In the genomic region with DNA sequence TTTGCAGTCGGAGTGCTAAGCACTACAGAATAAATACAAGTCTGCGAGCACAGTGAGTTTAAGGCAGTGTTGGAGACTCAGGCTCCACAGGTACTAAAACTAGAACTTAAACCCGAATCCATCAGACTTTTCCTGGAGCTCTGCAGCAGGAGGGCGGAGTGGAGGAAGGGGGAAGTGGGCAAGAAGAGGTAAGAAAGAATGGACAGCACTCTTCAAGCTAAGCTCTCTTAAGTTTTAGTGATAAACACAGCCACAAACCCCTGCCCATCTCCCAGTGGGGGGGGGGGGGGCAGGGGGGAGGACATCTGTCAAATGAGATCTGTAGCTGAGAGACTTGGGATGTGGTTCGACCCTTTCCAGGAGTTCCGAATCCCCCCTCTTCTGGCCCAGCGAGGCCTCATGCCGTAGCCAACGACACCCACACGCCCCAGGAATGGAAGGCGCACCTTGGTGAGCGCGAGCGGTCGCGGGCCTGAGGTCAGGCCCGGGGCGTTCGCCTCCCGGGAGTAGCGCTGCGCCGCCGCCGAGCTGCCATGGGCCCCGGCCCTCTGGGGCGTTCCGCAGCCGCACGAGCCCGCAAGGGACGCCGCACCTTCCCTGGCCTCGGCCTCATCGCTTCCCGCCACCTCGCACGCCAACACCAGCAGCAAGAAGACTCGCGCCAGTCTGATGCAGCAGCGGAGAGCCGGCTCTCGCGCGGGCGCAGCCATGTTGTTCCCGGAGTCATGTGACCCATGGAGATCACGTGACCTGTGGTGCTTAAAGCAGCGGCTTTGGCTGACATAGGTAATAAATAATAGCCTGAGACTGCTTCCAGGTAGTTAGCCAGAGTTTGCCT, we compare ENCODE assay signal across 8 mouse cellular contexts. TPM values are rescaled to one million over a fixed set of nuclear protein-coding genes. Genes with fewer than 3 reads are reported as not detected.
DNase-seq lines count a peak whose midpoint lies in the region; ATAC-seq lines count a peak whose summit lies in the region.

TSS of gene Sumf1 (minus strand) at position 736 of the 838 bp plus-strand sequence.

- peak; percentile 97 for ATAC-seq in hindbrain, embryonic 14.5 days (ENCODE audit: low FRiP score)

- peak; percentile 92 for DNase-seq in R1 (ENCODE audit: low read depth, low spot score)
- peak; percentile 91 to 96 for DNase-seq in cerebellum, postnatal 25 days
- DNase-seq in frontal cortex, postnatal 25 days (ENCODE audit: low spot score in 2 of 2): peak; percentile 74 to 87
- peak; percentile 93 for DNase-seq in hindbrain, embryonic 14.5 days (ENCODE audit: low spot score)
- peak; percentile 82 to 85 for DNase-seq in layer of hippocampus, postnatal 36 days
- DNase-seq in lung, postnatal 36 days: peak; percentile 97
- peak; percentile 95 for DNase-seq in retina, postnatal 1 day
- DNase-seq in urinary bladder, adult 18-20 months (ENCODE audit: low spot score in 2 of 2): peak; percentile 83 to 94

- no peak within 1 kb of the TSS for H3K27ac ChIP-seq in hindbrain, embryonic 14.5 days

- H3K4me2 ChIP-seq in hindbrain, embryonic 14.5 days (replicated peaks): peak within 1 kb of the TSS; percentile 88

- peak within 1 kb of the TSS; percentile 94 for H3K4me3 ChIP-seq in hindbrain, embryonic 14.5 days (replicated peaks; ENCODE audit: low read length)

- H3K9me3 ChIP-seq in hindbrain, embryonic 14.5 days (ENCODE audit: control insufficient read depth, low read length): no peaks in the 10 kb centered on the region

- peaks cover 10% of the 10 kb centered on the region for H3K4me1 ChIP-seq in hindbrain, embryonic 14.5 days (replicated peaks; ENCODE audit: control insufficient read depth, insufficient read depth, low read length)

- no peaks in the 10 kb centered on the region for H3K36me3 ChIP-seq in hindbrain, embryonic 14.5 days (replicated peaks; ENCODE audit: control insufficient read depth, insufficient read depth)

- WGBS in hindbrain, embryonic 14.5 days: 5% methylated on average over 45 of the region's 49 CpGs

- no peaks in the 10 kb centered on the region for H3K27me3 ChIP-seq in hindbrain, embryonic 14.5 days (ENCODE audit: control insufficient read depth, insufficient read depth, low read length)

- peak within 1 kb of the TSS; percentile 81 for H3K9ac ChIP-seq in hindbrain, embryonic 14.5 days

RNA-seq across cellular contexts. Expression of gene Sumf1, which starts in this region (rescaled TPM):
- 12.0 and 13.5 TPM in 2 replicates for polyA plus RNA-seq in hindbrain, embryonic 14.5 days (2014; fragmentation: Nextera tagmentation; extraction: Ambion mirVana)
- total RNA-seq in layer of hippocampus, postnatal 36 days (2021): 10 to 100 TPM; 18.5 to 18.9 TPM
